9 mouse cellular contexts compared by ENCODE assay signal in genomic region chr15:103301046-103301445, GRCm38 (mm10). TPM values are rescaled to one million over a fixed set of nuclear protein-coding genes. Genes with fewer than 3 reads are reported as not detected.
DNase-seq lines count a peak whose midpoint lies in the region; ATAC-seq and TF ChIP-seq lines count a peak whose summit lies in the region.
"Had no signal": no experiment of that assay in that cellular context is flagged by ENCODE, and none has a peak within 500 bp of the region (broad histone marks: within the 10 kb centered on the region; RNA-seq: fewer than 3 reads in every experiment).

No protein-coding gene starts in this region.

- H3K27ac ChIP-seq in forebrain, postnatal 0 days (ENCODE audit: low read depth, low read length) = peak overlapping the region; percentile 93
- H3K27ac ChIP-seq in midbrain, embryonic 10.5 days (replicated peaks) = peak overlapping the region; percentile 98
- H3K27ac ChIP-seq: macrophage had no signal

- H3K4me3 ChIP-seq in forebrain, postnatal 0 days (ENCODE audit: low read depth, low read length) = no peak overlapping the region
- H3K4me3 ChIP-seq in midbrain, embryonic 10.5 days = peak overlapping the region; percentile 55

- peaks cover 38% of the 10 kb centered on the region for H3K4me1 ChIP-seq in forebrain, postnatal 0 days (ENCODE audit: insufficient read depth)
- peaks cover 100% of the 10 kb centered on the region for H3K4me1 ChIP-seq in midbrain, embryonic 10.5 days

- H3K9ac ChIP-seq in forebrain, postnatal 0 days = no peak overlapping the region

- no peaks in the 10 kb centered on the region for H3K27me3 ChIP-seq in forebrain, postnatal 0 days (ENCODE audit: insufficient read depth, low read length)
- H3K27me3 ChIP-seq in midbrain, embryonic 10.5 days (ENCODE audit: low read depth, poor library complexity, severe bottlenecking) = no peaks in the 10 kb centered on the region

- no peaks in the 10 kb centered on the region for H3K9me3 ChIP-seq in forebrain, postnatal 0 days (ENCODE audit: low read length)
- H3K9me3 ChIP-seq in midbrain, embryonic 10.5 days (replicated peaks) = no peaks in the 10 kb centered on the region

- no peak overlapping the region for H3K4me2 ChIP-seq in forebrain, postnatal 0 days (ENCODE audit: low read depth)

- DNase-seq in cerebellum, adult 9-11 months = peak; percentile 32
- DNase-seq in cerebellum, postnatal 36 days = no peak
- DNase-seq in NIH3T3 (ENCODE audit: low read depth) = peak; percentile 94
- DNase-seq in forebrain, postnatal 0 days = no peak
- DNase-seq in midbrain, embryonic 10.5 days (ENCODE audit: low spot score) = peak; percentile 48
- no peak for DNase-seq in ovary, postnatal 36 days (ENCODE audit: low spot score)
- DNase-seq in ovary, postnatal 10 days (ENCODE audit: low spot score) = no peak
- DNase-seq in thymus, postnatal 10 days (ENCODE audit: low spot score in 2 of 2) = no peak

- 9% methylated on average over 2 of the region's 2 CpGs for WGBS in forebrain, postnatal 0 days
- 15% methylated on average over 2 of the region's 2 CpGs for WGBS in midbrain, embryonic 10.5 days

- TF ChIP-seq CTCF in forebrain, postnatal 0 days (IDR thresholded peaks at IDR 0.05; ENCODE audit: low read depth) = no peak

- H3K36me3 ChIP-seq in forebrain, postnatal 0 days (ENCODE audit: insufficient read depth) = 0 out of 2 replicates have a peak, but pooled peaks cover 11% of the 10 kb centered on the region
- H3K36me3 ChIP-seq in midbrain, embryonic 10.5 days = peaks cover 32% of the 10 kb centered on the region

- no peak for ATAC-seq in forebrain, postnatal 0 days

RNA-seq across cellular contexts. Expression of gene Gpr84, which starts 9.4 kb away (rescaled TPM):
- 0.29 and 0.54 TPM in 2 replicates for total RNA-seq in forebrain, postnatal 0 days (2014; rRNA removed)
- polyA plus RNA-seq in forebrain, postnatal 0 days (2015; fragmentation: Nextera tagmentation; extraction: Ambion mirVana) = 0.31 and 0.33 TPM in 2 replicates
- polyA plus RNA-seq in midbrain, embryonic 10.5 days (2016; fragmentation: Nextera tagmentation; extraction: Ambion mirVana) = 0.32 and 0.47 TPM in 2 replicates

RNA-seq across cellular contexts. Expression of gene Copz1, which starts 28.5 kb away (rescaled TPM):
- 120 and 147 TPM in 2 replicates for total RNA-seq in forebrain, postnatal 0 days (2014; rRNA removed)
- polyA plus RNA-seq in forebrain, postnatal 0 days (2015; fragmentation: Nextera tagmentation; extraction: Ambion mirVana) = 209 and 217 TPM in 2 replicates
- 288 and 291 TPM in 2 replicates for polyA plus RNA-seq in midbrain, embryonic 10.5 days (2016; fragmentation: Nextera tagmentation; extraction: Ambion mirVana)

RNA-seq across cellular contexts. Expression of gene Zfp385a, which starts 38.8 kb away (rescaled TPM):
- 11.6 and 13.0 TPM in 2 replicates for total RNA-seq in forebrain, postnatal 0 days (2014; rRNA removed)
- 20.5 and 21.3 TPM in 2 replicates for polyA plus RNA-seq in forebrain, postnatal 0 days (2015; fragmentation: Nextera tagmentation; extraction: Ambion mirVana)
- 24.3 and 25.5 TPM in 2 replicates for polyA plus RNA-seq in midbrain, embryonic 10.5 days (2016; fragmentation: Nextera tagmentation; extraction: Ambion mirVana)

RNA-seq across cellular contexts. Expression of gene Nfe2, which starts 42.8 kb away (rescaled TPM):
- total RNA-seq in forebrain, postnatal 0 days (2014; rRNA removed) = 0.85 and 1.6 TPM in 2 replicates
- 0.30 and 0.34 TPM in 2 replicates for polyA plus RNA-seq in forebrain, postnatal 0 days (2015; fragmentation: Nextera tagmentation; extraction: Ambion mirVana)
- 5.6 and 6.4 TPM in 2 replicates for polyA plus RNA-seq in midbrain, embryonic 10.5 days (2016; fragmentation: Nextera tagmentation; extraction: Ambion mirVana)

Comparison
In these comparisons a context has a peak if more than half of its experiments do, and no peak if none do; other contexts are left out.
1. DNase-seq: peak in cerebellum, adult 9-11 months (single experiment), NIH3T3 (single experiment) and midbrain, embryonic 10.5 days (single experiment); none in cerebellum, postnatal 36 days (0 of 2), forebrain, postnatal 0 days (single experiment), ovary, postnatal 36 days (single experiment), ovary, postnatal 10 days (single experiment) and thymus, postnatal 10 days (0 of 2).